27 mouse cellular contexts compared by ENCODE assay signal in genomic region chr6:98080076-98080475, GRCm38 (mm10).
DNase-seq lines count a peak whose midpoint lies in the region; ATAC-seq lines count a peak whose summit lies in the region.
"Had no signal": no experiment of that assay in that cellular context is flagged by ENCODE, and none has a peak within 500 bp of the region (broad histone marks: within the 10 kb centered on the region; RNA-seq: fewer than 3 reads in every experiment).

No protein-coding gene starts in this region.

- H3K27me3 ChIP-seq in hindbrain, embryonic 13.5 days = 0 out of 2 replicates have a peak, but pooled peaks cover 3% of the 10 kb centered on the region
- H3K27me3 ChIP-seq in hindbrain, embryonic 16.5 days (replicated peaks; ENCODE audit: control insufficient read depth, insufficient read depth, low read length) = no peaks in the 10 kb centered on the region
- H3K27me3 ChIP-seq in midbrain, embryonic 14.5 days (ENCODE audit: control insufficient read depth, insufficient read depth, low read length) = no peaks in the 10 kb centered on the region
- no peaks in the 10 kb centered on the region for H3K27me3 ChIP-seq in midbrain, embryonic 10.5 days (ENCODE audit: low read depth, poor library complexity, severe bottlenecking)
- H3K27me3 ChIP-seq in midbrain, embryonic 15.5 days (replicated peaks) = no peaks in the 10 kb centered on the region
- H3K27me3 ChIP-seq: heart, embryonic 13.5 days; kidney, embryonic 15.5 days; limb, embryonic 15.5 days; liver, embryonic 13.5 days; megakaryocyte, embryonic 14.5 days had no signal

- ATAC-seq in hindbrain, embryonic 13.5 days (ENCODE audit: low FRiP score) = peak; percentile 10; the same call in 1 of the 2 replicates
- no peak for ATAC-seq in hindbrain, embryonic 16.5 days
- no peak for ATAC-seq in midbrain, embryonic 14.5 days (ENCODE audit: low FRiP score, low TSS enrichment)
- ATAC-seq in midbrain, embryonic 15.5 days (replicated peaks) = peak; percentile 60
- ATAC-seq: lung, postnatal 0 days had no signal

- H3K9me3 ChIP-seq in hindbrain, embryonic 13.5 days = no peaks in the 10 kb centered on the region
- no peaks in the 10 kb centered on the region for H3K9me3 ChIP-seq in hindbrain, embryonic 16.5 days (ENCODE audit: control insufficient read depth, low read length)
- no peaks in the 10 kb centered on the region for H3K9me3 ChIP-seq in midbrain, embryonic 14.5 days (ENCODE audit: control insufficient read depth, low read length)
- no peaks in the 10 kb centered on the region for H3K9me3 ChIP-seq in midbrain, embryonic 10.5 days (replicated peaks)
- H3K9me3 ChIP-seq in midbrain, embryonic 15.5 days = no peaks in the 10 kb centered on the region
- H3K9me3 ChIP-seq: heart, embryonic 13.5 days; hindbrain, embryonic 10.5 days; kidney, embryonic 15.5 days; limb, embryonic 15.5 days; liver, embryonic 13.5 days had no signal

- peak; percentile 67 for DNase-seq in midbrain, embryonic 14.5 days
- no peak for DNase-seq in midbrain, embryonic 10.5 days (ENCODE audit: low spot score)
- DNase-seq in cerebellum, adult 8-10 months = no peak
- DNase-seq: adrenal gland, postnatal 25 days; B cell, adult 2 months; cerebellum, adult 2 months; cerebellum, postnatal 25 days; heart, adult 2 months; heart, postnatal 10 days; kidney, adult 18-20 months; kidney, postnatal 36 days; liver, embryonic 13.5 days; lung, adult 18-20 months; lung, postnatal 4 days; thymus, adult 2 months; thymus, postnatal 4 days had no signal

- no peaks in the 10 kb centered on the region for H3K36me3 ChIP-seq in hindbrain, embryonic 13.5 days
- H3K36me3 ChIP-seq in hindbrain, embryonic 16.5 days (ENCODE audit: control insufficient read depth, insufficient read depth, low read length) = no peaks in the 10 kb centered on the region
- H3K36me3 ChIP-seq in midbrain, embryonic 14.5 days (ENCODE audit: control insufficient read depth, insufficient read depth, low read length) = no peaks in the 10 kb centered on the region
- H3K36me3 ChIP-seq in midbrain, embryonic 10.5 days = no peaks in the 10 kb centered on the region
- H3K36me3 ChIP-seq in midbrain, embryonic 15.5 days (replicated peaks) = no peaks in the 10 kb centered on the region
- H3K36me3 ChIP-seq: heart, embryonic 13.5 days; hindbrain, embryonic 10.5 days; kidney, embryonic 15.5 days; limb, embryonic 15.5 days; liver, embryonic 13.5 days had no signal

- no peak overlapping the region for H3K4me2 ChIP-seq in hindbrain, embryonic 13.5 days
- H3K4me2 ChIP-seq in hindbrain, embryonic 16.5 days (ENCODE audit: low read length) = no peak overlapping the region; the same call in 1 of the 2 replicates
- no peak overlapping the region for H3K4me2 ChIP-seq in midbrain, embryonic 14.5 days (ENCODE audit: low read length)
- no peak overlapping the region for H3K4me2 ChIP-seq in midbrain, embryonic 15.5 days
- H3K4me2 ChIP-seq: heart, embryonic 13.5 days; kidney, embryonic 15.5 days; limb, embryonic 15.5 days; liver, embryonic 13.5 days had no signal

- no peak overlapping the region for H3K9ac ChIP-seq in hindbrain, embryonic 13.5 days
- no peak overlapping the region for H3K9ac ChIP-seq in hindbrain, embryonic 16.5 days (ENCODE audit: low read depth, low read length)
- H3K9ac ChIP-seq in midbrain, embryonic 14.5 days (replicated peaks; ENCODE audit: low read length) = no peak overlapping the region
- H3K9ac ChIP-seq in midbrain, embryonic 15.5 days = no peak overlapping the region
- H3K9ac ChIP-seq: heart, embryonic 13.5 days; kidney, embryonic 15.5 days; limb, embryonic 15.5 days; liver, embryonic 13.5 days had no signal

- H3K4me3 ChIP-seq in hindbrain, embryonic 13.5 days = no peak overlapping the region
- no peak overlapping the region for H3K4me3 ChIP-seq in hindbrain, embryonic 16.5 days (ENCODE audit: low read length)
- H3K4me3 ChIP-seq in midbrain, embryonic 14.5 days (replicated peaks; ENCODE audit: low read depth, low read length) = no peak overlapping the region
- H3K4me3 ChIP-seq in midbrain, embryonic 10.5 days = no peak overlapping the region
- no peak overlapping the region for H3K4me3 ChIP-seq in midbrain, embryonic 15.5 days
- H3K4me3 ChIP-seq: heart, adult 2 months; heart, embryonic 13.5 days; hindbrain, embryonic 10.5 days; kidney, embryonic 15.5 days; layer of hippocampus, adult 2 months; left cerebral cortex, adult 2 months; limb, embryonic 15.5 days; liver, embryonic 13.5 days; megakaryocyte, embryonic 14.5 days had no signal

- 36% methylated on average over 4 of the region's 4 CpGs for WGBS in hindbrain, embryonic 13.5 days
- 35% methylated on average over 4 of the region's 4 CpGs for WGBS in hindbrain, embryonic 16.5 days
- WGBS in midbrain, embryonic 14.5 days = 32% methylated on average over 4 of the region's 4 CpGs
- 74% methylated on average over 4 of the region's 4 CpGs for WGBS in midbrain, embryonic 10.5 days
- WGBS in midbrain, embryonic 15.5 days = 26% methylated on average over 4 of the region's 4 CpGs

- no peak overlapping the region for H3K27ac ChIP-seq in hindbrain, embryonic 13.5 days
- H3K27ac ChIP-seq in hindbrain, embryonic 16.5 days (ENCODE audit: low read depth, low read length) = no peak overlapping the region
- peak overlapping the region; percentile 38; the same call in 1 of the 2 replicates for H3K27ac ChIP-seq in midbrain, embryonic 14.5 days (replicated peaks; ENCODE audit: low read depth, low read length)
- no peak overlapping the region for H3K27ac ChIP-seq in midbrain, embryonic 10.5 days (replicated peaks)
- H3K27ac ChIP-seq in midbrain, embryonic 15.5 days = 0 out of 2 replicates have a peak overlapping the region, but pooled peaks have one; percentile 34
- H3K27ac ChIP-seq: heart, adult 2 months; heart, embryonic 13.5 days; hindbrain, embryonic 10.5 days; kidney, embryonic 15.5 days; layer of hippocampus, adult 2 months; left cerebral cortex, adult 2 months; limb, embryonic 15.5 days; liver, embryonic 13.5 days had no signal

- H3K4me1 ChIP-seq in hindbrain, embryonic 13.5 days (replicated peaks) = peaks cover 13% of the 10 kb centered on the region
- H3K4me1 ChIP-seq in hindbrain, embryonic 16.5 days (ENCODE audit: control insufficient read depth, insufficient read depth, low read depth, low read length) = no peaks in the 10 kb centered on the region; the same call in 1 of the 2 replicates
- H3K4me1 ChIP-seq in midbrain, embryonic 14.5 days (ENCODE audit: control insufficient read depth, insufficient read depth, low read length) = peaks cover 13% of the 10 kb centered on the region
- H3K4me1 ChIP-seq in midbrain, embryonic 10.5 days = no peaks in the 10 kb centered on the region
- H3K4me1 ChIP-seq in midbrain, embryonic 15.5 days = peaks cover 11% of the 10 kb centered on the region
- H3K4me1 ChIP-seq: heart, embryonic 13.5 days; hindbrain, embryonic 10.5 days; kidney, embryonic 15.5 days; limb, embryonic 15.5 days; liver, embryonic 13.5 days; megakaryocyte, embryonic 14.5 days had no signal

Comparison
In these comparisons a context has a peak if more than half of its experiments do, and no peak if none do; other contexts are left out.
1. ATAC-seq: peak in hindbrain, embryonic 13.5 days (single experiment) and midbrain, embryonic 15.5 days (single experiment); none in hindbrain, embryonic 16.5 days (single experiment) and midbrain, embryonic 14.5 days (single experiment).
2. H3K27ac ChIP-seq: peak in midbrain, embryonic 14.5 days (single experiment) and midbrain, embryonic 15.5 days (single experiment); none in hindbrain, embryonic 13.5 days (single experiment), hindbrain, embryonic 16.5 days (single experiment) and midbrain, embryonic 10.5 days (single experiment).